Mouse (Mus musculus): Measurements from ENCODE around the gene Gm44503. TPM values are rescaled to one million over a fixed set of nuclear protein-coding genes. Genes with fewer than 3 reads are reported as not detected.

Gm44503 gene
- total RNA-seq (2021), result not detected

- intact Hi-C loops (cut with DNase I), result no loop called here
- DNase-seq (ENCODE audit: extremely low spot score in 1 of 2, low spot score in 2 of 2), result peak; percentile 75 to 89
These were observed at the start of gene Gm44503, which contains the start of gene Dyx1c1 for GRCm38 (mm10) chr9:72958521-72959450. Gene Gm44503, plus strand, starts transcription at chr9:72958852. Gene Dyx1c1, plus strand, starts transcription at chr9:72958785.

- intact Hi-C loops (cut with DNase I), result no loop called here
- DNase-seq (ENCODE audit: extremely low spot score in 1 of 2, low spot score in 2 of 2), result no peak
These were observed 47.3 kb upstream of the Gm44503 start for GRCm38 (mm10) chr9:72911381-72911780.

GRCm38 (mm10) chr9:72913551-72913950 lies 45.1 kb upstream of the Gm44503 start:
- intact Hi-C loops (cut with DNase I), result no loop called here
- DNase-seq (ENCODE audit: extremely low spot score in 1 of 2, low spot score in 2 of 2), result no peak

- intact Hi-C loops (cut with DNase I), result no loop called here
- DNase-seq (ENCODE audit: extremely low spot score in 1 of 2, low spot score in 2 of 2), result no peak
These were observed 42.9 kb upstream of the Gm44503 start for GRCm38 (mm10) chr9:72915728-72916127.

- DNase-seq (ENCODE audit: extremely low spot score in 1 of 2, low spot score in 2 of 2), result no peak
- intact Hi-C loops (cut with DNase I), result no loop called here
These were observed 35.6 kb upstream of the Gm44503 start for GRCm38 (mm10) chr9:72923068-72923467.

- intact Hi-C loops (cut with DNase I), result no loop called here
- DNase-seq (ENCODE audit: extremely low spot score in 1 of 2, low spot score in 2 of 2), result peak; percentile 16 to 72
These were observed 33.4 kb upstream of the Gm44503 start, which contains the start of gene Pygo1 for GRCm38 (mm10) chr9:72925021-72925934. Gene Pygo1, plus strand, starts transcription at chr9:72925645.

GRCm38 (mm10) chr9:72925935-72926258 lies 32.8 kb upstream of the Gm44503 start:
- no peak for DNase-seq (ENCODE audit: extremely low spot score in 1 of 2, low spot score in 2 of 2)

GRCm38 (mm10) chr9:72931166-72931790 lies 27.4 kb upstream of the Gm44503 start:
- DNase-seq (ENCODE audit: extremely low spot score in 1 of 2, low spot score in 2 of 2), result peak in 1 of 2 experiments; percentile 48
- intact Hi-C loops (cut with DNase I), result no loop called here

More at GRCm38 (mm10) chr9:72925935-72926258, 32.8 kb upstream of the Gm44503 start:
- intact Hi-C loops (cut with DNase I), result no loop called here

GRCm38 (mm10) chr9:72935309-72935708 lies 23.3 kb upstream of the Gm44503 start:
- intact Hi-C loops (cut with DNase I), result no loop called here
- no peak for DNase-seq (ENCODE audit: extremely low spot score in 1 of 2, low spot score in 2 of 2)

- intact Hi-C loops (cut with DNase I), result no loop called here
- DNase-seq (ENCODE audit: extremely low spot score in 1 of 2, low spot score in 2 of 2), result no peak
These were observed 22.4 kb upstream of the Gm44503 start for GRCm38 (mm10) chr9:72936301-72936700.

GRCm38 (mm10) chr9:72943424-72943823 lies 15.2 kb upstream of the Gm44503 start:
- intact Hi-C loops (cut with DNase I), result no loop called here
- no peak for DNase-seq (ENCODE audit: extremely low spot score in 1 of 2, low spot score in 2 of 2)

- intact Hi-C loops (cut with DNase I), result no loop called here
- DNase-seq (ENCODE audit: extremely low spot score in 1 of 2, low spot score in 2 of 2), result no peak
These were observed 14.4 kb upstream of the Gm44503 start for GRCm38 (mm10) chr9:72944286-72944685.

- intact Hi-C loops (cut with DNase I), result no loop called here
- DNase-seq (ENCODE audit: extremely low spot score in 1 of 2, low spot score in 2 of 2), result no peak
These were observed 11.6 kb upstream of the Gm44503 start for GRCm38 (mm10) chr9:72947010-72947409.

- intact Hi-C loops (cut with DNase I), result no loop called here
- no peak for DNase-seq (ENCODE audit: extremely low spot score in 1 of 2, low spot score in 2 of 2)
These were observed 9.1 kb upstream of the Gm44503 start for GRCm38 (mm10) chr9:72949572-72949971.

GRCm38 (mm10) chr9:72954746-72955145 lies 3.9 kb upstream of the Gm44503 start:
- no peak for DNase-seq (ENCODE audit: extremely low spot score in 1 of 2, low spot score in 2 of 2)
- intact Hi-C loops (cut with DNase I), result loop anchor here (5.0 kb wide), 1 partner anchor 62 kb away; no protein-coding TSS in a partner anchor

GRCm38 (mm10) chr9:72955546-72955945 lies 3.1 kb upstream of the Gm44503 start:
- no peak for DNase-seq (ENCODE audit: extremely low spot score in 1 of 2, low spot score in 2 of 2)
- intact Hi-C loops (cut with DNase I), result no loop called here

- intact Hi-C loops (cut with DNase I), result no loop called here
- DNase-seq (ENCODE audit: extremely low spot score in 1 of 2, low spot score in 2 of 2), result no peak
These were observed 2.7 kb downstream of the Gm44503 start for GRCm38 (mm10) chr9:72961346-72961745.

GRCm38 (mm10) chr9:72961959-72962358 lies 3.3 kb downstream of the Gm44503 start:
- intact Hi-C loops (cut with DNase I), result no loop called here
- no peak for DNase-seq (ENCODE audit: extremely low spot score in 1 of 2, low spot score in 2 of 2)
